Mouse (Mus musculus): ENCODE results near the gene Ormdl3.

DNA sequence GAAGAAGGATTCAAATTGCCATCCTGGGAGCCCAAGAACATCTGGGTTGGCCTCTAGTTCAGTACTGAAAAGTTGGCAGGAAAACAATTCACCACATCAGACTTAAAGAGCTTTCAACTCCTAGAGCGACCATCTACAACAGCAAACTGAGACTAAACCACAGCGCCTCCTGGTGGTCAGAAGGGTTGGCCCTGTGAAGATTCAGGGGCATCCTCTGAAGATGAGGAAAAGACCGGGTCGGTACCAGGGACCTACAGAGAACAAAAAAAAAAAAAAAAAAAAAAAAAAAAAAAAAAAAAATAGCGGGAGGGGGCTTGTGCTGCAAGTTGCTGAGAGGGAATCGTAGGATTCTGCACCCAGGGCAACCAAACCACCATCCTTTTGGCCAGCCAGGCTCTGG, 10.2 kb upstream of the Ormdl3 start:
- peak; percentile 77 for TF ChIP-seq CTCF (IDR thresholded peaks at IDR 0.05; ENCODE audit: control insufficient read depth, insufficient read depth, insufficient replicate concordance, low read depth, low read length)
- TF ChIP-seq POLR2A (IDR thresholded peaks at IDR 0.05; ENCODE audit: control insufficient read depth, low read depth, low read length), result no peak

Measured in testis, adult 2 months (tissue).